Mouse (Mus musculus) inflammation-experienced regulatory T-cells (primary cell): ENCODE measurements around the gene Nbdy. TPM values are rescaled to one million over a fixed set of nuclear protein-coding genes. Genes with fewer than 3 reads are reported as not detected.

ENCODE experiments used
- polyA plus RNA-seq, 2 experiments: library from polyadenylated mRNA; unstranded; fragments of 100-300 nt; shearing (Covaris generic); gene quantifications; one replicate each; pipeline ENCODE4 v1.2.1; 2017

Gene Nbdy
- 10 to 100 TPM; 52.3 to 62.6 TPM for polyA plus RNA-seq

DNA sequence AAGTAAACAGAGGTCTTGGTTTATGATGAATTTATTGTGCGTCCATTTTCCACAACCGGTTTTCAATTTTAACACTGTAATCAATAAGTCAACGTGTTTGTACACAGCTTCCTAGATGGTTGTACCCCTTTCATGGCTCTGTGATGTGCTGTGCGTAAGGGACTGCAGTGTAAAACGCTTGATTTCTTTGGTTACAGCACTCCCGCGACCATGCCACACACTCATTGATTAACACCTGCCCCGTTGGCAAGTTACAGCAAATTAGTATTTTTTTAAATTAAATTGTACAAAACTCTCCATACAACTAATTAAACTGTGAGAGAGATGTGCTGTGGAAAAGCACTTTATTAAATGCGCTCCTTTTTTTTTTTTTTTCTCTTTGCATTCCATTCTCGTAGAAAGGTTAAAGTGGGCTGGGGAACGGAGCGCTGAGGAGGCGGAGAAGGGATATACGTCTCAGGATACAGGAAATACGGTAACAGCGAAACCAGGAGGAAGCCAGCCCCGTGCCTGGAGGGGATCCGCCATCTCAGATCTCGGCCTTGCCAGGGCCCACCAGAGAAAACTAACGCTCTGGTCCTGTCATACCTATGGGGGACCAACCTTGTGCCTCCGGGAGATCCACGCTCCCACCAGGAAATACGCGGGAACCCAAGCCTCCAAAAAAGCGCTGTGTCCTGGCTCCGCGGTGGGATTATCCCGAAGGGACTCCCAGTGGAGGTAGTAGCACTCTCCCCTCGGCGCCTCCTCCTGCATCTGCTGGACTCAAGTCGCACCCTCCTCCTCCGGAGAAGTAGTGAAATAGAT lies at the start of gene Nbdy:
TSS of gene Nbdy (plus strand) at position 481 of the 807 bp plus-strand sequence.

DNA sequence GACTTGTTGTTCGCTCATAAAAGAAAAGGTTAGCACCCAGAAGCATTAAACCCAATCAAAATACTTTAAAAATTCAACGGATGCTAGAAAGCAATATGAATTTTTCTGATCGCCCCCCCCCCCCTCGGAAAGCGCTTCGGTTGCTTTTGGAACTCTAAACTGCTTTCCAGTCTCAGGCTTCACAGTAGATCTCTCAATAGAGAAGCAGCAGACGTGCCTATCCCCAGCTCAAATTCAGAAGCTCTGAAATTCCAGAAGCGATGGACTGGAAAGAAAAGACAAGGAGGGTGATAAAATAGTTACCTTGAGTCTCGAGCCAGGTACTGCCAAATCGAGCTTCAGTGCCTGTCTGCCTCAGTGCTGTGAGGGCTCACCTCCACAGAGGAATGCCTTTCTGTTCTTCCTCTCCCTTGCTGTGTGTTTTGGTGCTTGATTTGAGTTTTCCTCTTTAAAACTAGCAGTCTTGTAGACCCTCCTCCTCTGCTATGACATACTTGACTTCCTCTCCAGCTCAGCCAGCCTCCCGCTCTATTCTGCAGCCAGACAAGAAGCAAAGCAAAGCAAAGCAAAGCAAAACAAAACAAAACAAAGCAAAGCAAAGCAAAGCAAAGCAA lies 27.5 kb upstream of the Nbdy start, which contains the start of gene Kctd12b:
TSS of gene Kctd12b (minus strand) at position 610 of the 614 bp plus-strand sequence.

Other genes with a start within 250 kb of the Nbdy start
- gene Ubqln2, start 225.4 kb upstream of the Nbdy start, polyA plus RNA-seq, result 1 to 10 TPM; 8.1 to 9.6 TPM
- gene Cypt3, start 165.0 kb upstream of the Nbdy start, polyA plus RNA-seq, result under 1 TPM in 1 of 2 experiments, not detected in 1; 0.48 TPM
- under 1 TPM in 1 of 2 experiments, not detected in 1; 0.83 TPM for gene Kctd12b, start 27.2 kb upstream of the Nbdy start, polyA plus RNA-seq
- 10 to 100 TPM; 14.5 to 21.9 TPM for gene Spin2c, start 108.6 kb downstream of the Nbdy start, polyA plus RNA-seq